Mouse (Mus musculus) forebrain, embryonic 13.5 days (tissue): ENCODE measurements around the gene Irf9. TPM values are rescaled to one million over a fixed set of nuclear protein-coding genes. Genes with fewer than 3 reads are reported as not detected.
A peak's percentile ranks its signal among the peaks of the same experiment; 100 is the strongest.

Experiments
- ATAC-seq: fragments of 200-750 bp; cut with Nextera tagmentation; 2 replicates; pipeline ENCODE4 v1.8.0; 2017
- H3K27ac ChIP-seq: fragments of 300-500 bp; sonication (generic); 2 replicates; pipeline ENCODE4 v1.5.1; 2015; ENCODE audit warnings: inconsistent platforms, mild to moderate bottlenecking, moderate library complexity
- H3K27me3 ChIP-seq: fragments of 300-500 bp; sonication (generic); 2 replicates; pipeline ENCODE4 v1.6.1; 2015; ENCODE audit warnings: mild to moderate bottlenecking, inconsistent platforms
- H3K36me3 ChIP-seq: fragments of 300-500 bp; sonication (generic); 2 replicates; pipeline ENCODE4 v1.6.1; 2015; ENCODE audit warnings: mild to moderate bottlenecking, inconsistent platforms; ENCODE audit not compliant: poor library complexity, severe bottlenecking
- H3K4me1 ChIP-seq: fragments of 300-500 bp; sonication (generic); 2 replicates; pipeline ENCODE4 v1.6.1; 2015; ENCODE audit warnings: inconsistent platforms
- H3K4me2 ChIP-seq: fragments of 300-500 bp; sonication (generic); 2 replicates; pipeline ENCODE4 v1.6.1; 2015; ENCODE audit warnings: inconsistent platforms, mild to moderate bottlenecking, moderate library complexity
- H3K4me3 ChIP-seq: fragments of 300-500 bp; sonication (generic); 2 replicates; pipeline ENCODE4 v1.5.1; 2015; ENCODE audit warnings: mild to moderate bottlenecking, inconsistent platforms
- H3K9ac ChIP-seq: fragments of 300-500 bp; sonication (generic); 2 replicates; pipeline ENCODE4 v1.6.1; 2015; ENCODE audit warnings: mild to moderate bottlenecking, inconsistent platforms
- H3K9me3 ChIP-seq: fragments of 300-500 bp; sonication (generic); replicated peaks from 2 replicates; pipeline ENCODE4 v1.6.1; 2016; ENCODE audit warnings: inconsistent platforms
- WGBS: fragments of 180-500 bp; shearing (Covaris S2); methylation state at CpG from one replicate; pipeline ENCODE4 v1.1.7; 2015; 5-methylcytosine and 5-hydroxymethylcytosine counted together
- polyA plus RNA-seq: library from polyadenylated mRNA; unstranded; fragments of >200 nt; fragmentation: Nextera tagmentation; extraction: Ambion mirVana; gene quantifications from 2 replicates; pipeline ENCODE4 v1.2.1, GENCODE M21; 2015

Irf9 gene
- polyA plus RNA-seq, 1 experiment from 2014 or later = 7.2 TPM

DNA sequence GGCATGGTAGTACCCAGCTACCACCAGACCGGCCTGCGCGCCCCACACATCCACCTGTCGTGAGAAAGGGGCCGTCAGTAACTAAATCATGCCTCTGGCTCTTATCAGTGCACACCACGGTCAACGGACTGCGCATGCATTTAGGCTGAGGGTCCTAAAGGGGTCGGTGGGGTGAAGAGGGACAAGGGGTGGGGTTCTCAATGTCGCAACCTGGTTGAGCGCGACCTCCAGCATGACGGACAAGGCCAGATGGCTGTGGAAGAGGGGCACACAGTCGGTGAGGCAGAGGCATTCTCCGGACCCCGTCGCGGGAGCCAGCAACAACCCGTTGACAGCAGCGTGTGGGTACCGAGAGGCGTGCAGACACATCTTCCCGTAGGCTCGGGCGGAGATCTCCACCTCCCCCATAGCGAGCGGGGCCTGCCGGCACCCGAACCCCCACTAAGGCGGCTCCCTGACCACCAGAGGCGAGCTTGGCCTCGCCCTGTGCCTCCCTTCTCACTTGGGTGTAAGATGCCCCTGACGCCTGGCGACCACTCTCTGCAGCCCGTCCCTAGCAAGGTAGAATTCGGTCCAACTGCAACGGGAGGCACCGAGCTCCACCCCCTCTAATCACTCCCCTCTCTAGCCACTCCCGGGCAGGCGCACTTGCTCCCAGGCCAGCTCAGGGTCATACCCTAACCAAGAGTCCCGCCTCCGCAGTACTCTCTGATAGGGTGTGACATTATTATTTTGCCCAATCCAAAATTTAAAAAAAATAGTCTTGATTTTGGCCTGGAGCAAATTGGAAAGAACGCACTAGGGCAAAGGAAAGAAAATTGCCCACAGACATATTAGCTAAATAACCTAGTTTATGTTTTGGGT is 18.4 kb upstream of the Irf9 start, which contains the start of gene Emc9:
Gene Emc9 (minus strand): TSS at position 601 of the 864 bp plus-strand sequence.
- peaks cover 36% of the 10 kb centered on the region for H3K36me3 ChIP-seq
- peaks cover 18% of the 10 kb centered on the region for H3K4me1 ChIP-seq
- H3K4me3 ChIP-seq = peak within 1 kb of the TSS; percentile 40
- no peaks in the 10 kb centered on the region for H3K9me3 ChIP-seq
- ATAC-seq = peak; percentile 61
- no peak within 1 kb of the TSS for H3K27ac ChIP-seq
- H3K9ac ChIP-seq = peak within 1 kb of the TSS; percentile 56
- peak within 1 kb of the TSS; percentile 70 for H3K4me2 ChIP-seq
- WGBS = 3% methylated on average over 43 of the region's 43 CpGs
- no peaks in the 10 kb centered on the region for H3K27me3 ChIP-seq

GRCm38 (mm10) chr14:55585566-55585960 is 17.8 kb upstream of the Irf9 start:
- Histone ChIP-seq H3K9ac (no peak overlapping the region), H3K36me3 (peaks cover 30% of the 10 kb centered on the region), H3K4me1 (peaks cover 25% of the 10 kb centered on the region), H3K4me2 (peak overlapping the region; percentile 70), H3K27me3 (no peaks in the 10 kb centered on the region), H3K27ac (no peak overlapping the region), H3K4me3 (no peak overlapping the region), H3K9me3 (no peaks in the 10 kb centered on the region)
- WGBS = 65% methylated on average over 6 of the region's 6 CpGs
- no peak for ATAC-seq

GRCm38 (mm10) chr14:55586149-55586548 is 17.2 kb upstream of the Irf9 start:
- Histone ChIP-seq H3K4me2 (no peak overlapping the region), H3K36me3 (peaks cover 24% of the 10 kb centered on the region), H3K4me3 (no peak overlapping the region), H3K9me3 (no peaks in the 10 kb centered on the region), H3K27ac (no peak overlapping the region), H3K4me1 (peaks cover 25% of the 10 kb centered on the region), H3K27me3 (no peaks in the 10 kb centered on the region), H3K9ac (no peak overlapping the region)
- WGBS = 97% methylated on average over 2 of the region's 2 CpGs
- no peak for ATAC-seq

DNA sequence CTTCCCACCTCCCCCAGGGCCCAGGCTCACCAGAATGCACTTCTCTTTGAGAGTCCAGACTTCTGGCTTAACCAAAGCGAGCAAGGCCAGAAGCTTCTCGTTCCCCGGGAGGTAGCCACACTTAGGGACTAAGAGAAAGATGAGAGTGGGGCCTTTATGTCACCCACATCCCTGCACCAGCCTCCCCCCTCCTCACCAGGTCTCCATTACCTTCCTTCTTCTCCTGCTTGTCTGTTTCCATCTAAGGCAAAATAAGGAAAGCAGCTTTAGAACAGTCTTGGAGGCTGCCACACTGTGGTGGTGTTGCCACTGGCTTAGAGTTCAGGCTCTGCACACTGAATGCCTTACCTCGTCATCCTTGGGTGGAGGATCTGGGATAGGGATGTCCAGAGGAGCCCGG is 14.1 kb upstream of the Irf9 start:
- ATAC-seq = no peak
- Histone ChIP-seq H3K4me1 (peaks cover 43% of the 10 kb centered on the region), H3K27ac (no peak overlapping the region), H3K9ac (0 out of 2 replicates have a peak overlapping the region, but pooled peaks have one; percentile 21), H3K4me2 (no peak overlapping the region), H3K36me3 (peaks cover 17% of the 10 kb centered on the region), H3K27me3 (no peaks in the 10 kb centered on the region), H3K9me3 (no peaks in the 10 kb centered on the region), H3K4me3 (no peak overlapping the region)
- WGBS = 88% methylated on average over 5 of the region's 5 CpGs

DNA sequence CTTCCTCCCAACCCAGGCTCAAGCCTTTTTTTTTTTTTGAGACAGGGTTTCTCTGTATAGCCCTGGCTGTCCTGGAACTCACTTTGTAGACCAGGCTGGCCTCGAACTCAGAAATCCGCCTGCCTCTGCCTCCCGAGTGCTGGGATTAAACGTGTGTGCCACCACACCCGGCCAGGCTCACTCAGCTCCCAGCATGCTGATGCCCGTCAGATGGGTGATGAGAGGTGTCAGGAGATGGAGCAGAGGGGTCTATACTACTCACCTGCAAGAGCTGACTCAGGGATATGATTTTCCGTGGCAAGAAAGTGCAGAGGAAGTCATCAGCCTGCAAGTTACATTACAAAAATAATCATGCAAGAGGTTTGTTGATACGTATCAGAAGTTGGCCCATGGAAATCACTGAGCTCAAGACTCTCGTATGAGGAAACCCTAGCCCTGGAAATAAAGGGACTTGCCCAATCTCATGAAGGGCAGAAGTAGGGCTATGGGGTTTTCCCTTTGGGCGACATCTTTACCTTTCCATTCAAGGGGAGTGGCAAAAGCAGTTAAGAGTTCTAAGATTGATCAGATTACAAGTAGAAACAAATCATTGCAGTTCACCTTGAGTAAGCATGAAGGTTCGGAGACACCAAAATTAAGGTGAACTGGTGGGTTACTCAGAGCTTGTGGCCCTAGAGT is 13.5 kb upstream of the Irf9 start:
- Histone ChIP-seq H3K36me3 (peaks cover 23% of the 10 kb centered on the region), H3K4me1 (peaks cover 36% of the 10 kb centered on the region), H3K4me2 (peak overlapping the region; percentile 92), H3K9me3 (no peaks in the 10 kb centered on the region), H3K4me3 (peak overlapping the region; percentile 92), H3K27ac (peak overlapping the region; percentile 94; the same call in 1 of the 2 replicates), H3K9ac (peak overlapping the region; percentile 89), H3K27me3 (no peaks in the 10 kb centered on the region)
- ATAC-seq = no peak
- 89% methylated on average over 11 of the region's 11 CpGs for WGBS

- peak within 1 kb of the TSS; percentile 92 for H3K4me2 ChIP-seq
- under 1% methylated on average over 22 of the region's 22 CpGs for WGBS
- peak; percentile 96 for ATAC-seq
- H3K27me3 ChIP-seq = no peaks in the 10 kb centered on the region
- H3K27ac ChIP-seq = peak within 1 kb of the TSS; percentile 94
- H3K9ac ChIP-seq = peak within 1 kb of the TSS; percentile 89
- no peaks in the 10 kb centered on the region for H3K9me3 ChIP-seq
- H3K4me1 ChIP-seq = peaks cover 32% of the 10 kb centered on the region
- peak within 1 kb of the TSS; percentile 92 for H3K4me3 ChIP-seq
- H3K36me3 ChIP-seq = peaks cover 32% of the 10 kb centered on the region
Measured at GRCm38 (mm10) chr14:55590748-55591330, 12.5 kb upstream of the Irf9 start, which contains the start of gene Psme2. Gene Psme2 (minus strand): TSS chr14:55591113.

DNA sequence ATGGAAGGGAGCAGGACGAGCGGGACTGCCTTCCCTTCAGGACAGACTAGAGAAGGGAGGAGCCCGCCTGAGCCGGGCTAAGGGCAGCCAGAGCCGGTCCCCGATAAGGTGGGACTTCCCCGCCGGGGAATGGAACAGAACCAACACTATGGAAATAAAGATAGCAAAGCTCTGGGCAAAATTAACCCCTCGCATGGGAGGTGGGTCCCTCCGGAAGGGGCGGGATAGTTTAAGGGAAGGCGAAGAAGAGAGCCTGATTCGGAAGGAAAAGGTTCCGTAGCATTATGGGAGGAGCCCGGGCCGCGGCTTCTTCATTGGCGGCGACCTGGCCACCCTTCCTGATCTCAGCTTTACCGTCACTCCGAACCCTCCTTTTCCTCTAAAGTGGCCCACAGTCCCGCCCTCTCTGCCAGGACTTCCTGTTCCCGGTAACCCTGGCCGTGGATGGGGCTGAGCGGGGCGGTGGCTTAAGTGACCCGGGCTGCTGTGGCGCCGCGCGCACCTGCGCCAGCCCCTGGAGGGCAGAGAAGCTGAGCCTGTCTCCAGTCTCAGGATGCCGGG is 12.0 kb upstream of the Irf9 start, which contains the start of gene Rnf31:
Gene Rnf31 (plus strand): TSS at position 378 of the 561 bp plus-strand sequence.
- Histone ChIP-seq H3K27ac (peak within 1 kb of the TSS; percentile 94), H3K4me2 (peak within 1 kb of the TSS; percentile 92), H3K4me3 (peak within 1 kb of the TSS; percentile 92), H3K27me3 (no peaks in the 10 kb centered on the region), H3K9ac (peak within 1 kb of the TSS; percentile 89), H3K9me3 (no peaks in the 10 kb centered on the region), H3K36me3 (peaks cover 38% of the 10 kb centered on the region), H3K4me1 (peaks cover 32% of the 10 kb centered on the region)
- WGBS = under 1% methylated on average over 33 of the region's 33 CpGs
- ATAC-seq = peak; percentile 90

DNA sequence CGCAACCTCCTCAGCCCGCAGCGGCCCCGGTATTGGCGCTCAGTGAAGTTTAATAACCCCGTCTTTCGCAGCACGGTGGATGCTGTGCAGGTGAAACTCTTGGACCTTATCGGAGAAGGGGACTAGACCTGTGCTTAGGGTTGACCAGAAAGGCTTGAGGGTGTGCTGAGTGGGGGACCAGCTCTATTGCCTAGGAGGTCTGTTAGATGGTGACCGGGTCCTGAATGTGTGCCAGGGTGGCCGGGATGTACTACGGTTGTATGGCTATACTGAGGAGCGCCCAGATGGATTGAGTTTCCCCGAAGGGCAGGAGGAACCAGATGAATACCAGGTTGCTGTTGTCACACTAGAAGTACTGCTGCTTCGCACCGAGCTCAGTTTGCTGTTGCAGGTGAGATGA is 11.1 kb upstream of the Irf9 start:
- Histone ChIP-seq H3K4me2 (peak overlapping the region; percentile 92), H3K9me3 (no peaks in the 10 kb centered on the region), H3K4me3 (peak overlapping the region; percentile 92), H3K9ac (peak overlapping the region; percentile 89), H3K36me3 (peaks cover 40% of the 10 kb centered on the region), H3K27me3 (no peaks in the 10 kb centered on the region), H3K27ac (no peak overlapping the region), H3K4me1 (peaks cover 32% of the 10 kb centered on the region)
- no peak for ATAC-seq
- WGBS = 8% methylated on average over 16 of the region's 16 CpGs

DNA sequence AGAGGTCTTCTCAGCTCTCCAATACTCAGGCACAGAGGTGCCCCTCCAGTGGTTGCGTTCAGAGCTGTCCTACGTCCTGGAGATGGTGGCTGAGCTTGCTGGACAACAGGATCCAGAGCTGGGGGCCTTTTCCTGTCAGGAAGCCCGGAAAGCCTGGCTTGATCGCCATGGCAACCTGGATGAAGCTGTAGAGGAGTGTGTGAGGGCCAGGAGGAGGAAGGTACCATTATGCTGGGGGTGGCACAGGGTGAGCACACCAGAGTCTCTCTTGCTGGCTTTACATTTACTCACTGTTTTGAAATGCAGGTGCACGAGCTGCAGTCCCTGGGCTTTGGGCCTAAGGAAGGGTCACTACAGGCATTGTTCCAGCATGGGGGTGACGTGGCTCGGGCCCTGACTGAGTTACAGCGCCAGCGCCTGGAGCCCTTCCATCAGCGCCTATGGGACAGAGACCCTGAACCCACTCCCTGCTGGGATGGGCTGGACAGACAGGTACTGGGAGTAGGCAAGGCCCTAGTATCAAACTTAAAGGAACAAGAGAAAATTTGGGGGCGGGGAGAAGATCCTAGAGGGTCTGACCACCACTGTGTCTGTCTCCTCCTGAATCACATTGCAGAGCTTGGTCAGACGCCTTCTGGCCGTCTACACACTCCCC is 7.2 kb upstream of the Irf9 start:
- no peak overlapping the region for H3K4me2 ChIP-seq
- H3K27ac ChIP-seq = no peak overlapping the region
- no peak for ATAC-seq
- H3K27me3 ChIP-seq = no peaks in the 10 kb centered on the region
- H3K9ac ChIP-seq = no peak overlapping the region; the same call in 1 of the 2 replicates
- WGBS = 75% methylated on average over 13 of the region's 13 CpGs
- no peak overlapping the region for H3K4me3 ChIP-seq
- no peaks in the 10 kb centered on the region for H3K9me3 ChIP-seq
- H3K36me3 ChIP-seq = peaks cover 67% of the 10 kb centered on the region
- H3K4me1 ChIP-seq = peaks cover 18% of the 10 kb centered on the region

DNA sequence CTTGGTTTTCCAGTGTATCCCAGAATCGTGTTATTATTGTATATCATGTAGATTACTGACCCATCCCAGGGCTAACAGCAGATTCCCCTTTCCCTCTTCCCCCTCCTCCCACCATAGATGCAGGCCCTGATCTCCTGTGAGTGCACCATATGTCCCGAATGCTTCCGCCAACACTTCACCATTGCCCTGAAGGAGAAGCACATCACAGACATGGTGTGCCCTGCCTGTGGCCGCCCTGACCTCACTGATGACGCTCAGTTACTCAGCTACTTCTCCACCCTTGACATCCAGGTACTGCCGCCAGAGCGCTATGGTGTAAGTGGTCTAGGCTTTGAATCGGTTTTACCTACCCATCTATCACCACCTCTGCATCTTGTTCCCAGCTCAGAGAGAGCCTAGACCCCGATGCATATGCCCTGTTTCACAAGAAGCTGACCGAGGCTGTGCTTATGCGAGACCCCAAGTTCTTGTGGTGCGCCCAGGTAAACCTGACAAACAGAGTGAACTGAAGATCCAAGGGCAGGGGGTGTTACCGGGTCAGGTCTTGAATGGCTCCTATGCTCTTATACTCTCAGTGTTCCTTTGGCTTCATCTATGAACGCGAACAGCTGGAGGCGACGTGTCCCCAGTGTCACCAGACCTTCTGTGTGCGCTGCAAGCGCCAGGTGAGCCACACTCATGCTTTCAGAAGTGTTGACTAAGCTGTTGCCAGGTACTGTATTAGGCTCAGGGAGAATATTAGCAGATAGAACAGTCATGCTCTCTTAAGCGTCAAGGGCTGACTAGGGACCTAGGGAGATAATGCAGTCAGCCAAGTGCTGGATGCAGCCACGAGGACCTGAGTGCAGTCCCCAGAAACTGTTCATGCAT is 4.6 kb upstream of the Irf9 start:
- Histone ChIP-seq H3K9ac (no peak overlapping the region), H3K4me3 (no peak overlapping the region), H3K36me3 (peaks cover 93% of the 10 kb centered on the region), H3K4me1 (peaks cover under 1% of the 10 kb centered on the region; the same call in 1 of the 2 replicates), H3K27ac (no peak overlapping the region), H3K27me3 (no peaks in the 10 kb centered on the region), H3K9me3 (no peaks in the 10 kb centered on the region), H3K4me2 (no peak overlapping the region)
- WGBS = 96% methylated on average over 21 of the region's 21 CpGs
- ATAC-seq = no peak
